Mouse (Mus musculus) liver, postnatal 0 days (tissue): ENCODE data around the gene Rtp1.

ENCODE experiments used
- CTCF ChIP-seq: sonication (generic); IDR thresholded peaks from 2 replicates; pipeline ENCODE4 v1.5.1; 2016; ENCODE audit warnings: antibody characterized with exemption, low read depth
- EP300 ChIP-seq: IDR thresholded peaks from 2 replicates; pipeline ENCODE4 v1.6.1; 2016; ENCODE audit warnings: antibody characterized with exemption, low read depth, mild to moderate bottlenecking

- TF ChIP-seq CTCF (no peak), EP300 (no peak)
These were observed 11.3 kb upstream of the Rtp1 start for GRCm38 (mm10) chr16:23417456-23418240.
